Mouse (Mus musculus): Measurements from ENCODE around the gene Tmem184a.

Tmem184a gene

DNA sequence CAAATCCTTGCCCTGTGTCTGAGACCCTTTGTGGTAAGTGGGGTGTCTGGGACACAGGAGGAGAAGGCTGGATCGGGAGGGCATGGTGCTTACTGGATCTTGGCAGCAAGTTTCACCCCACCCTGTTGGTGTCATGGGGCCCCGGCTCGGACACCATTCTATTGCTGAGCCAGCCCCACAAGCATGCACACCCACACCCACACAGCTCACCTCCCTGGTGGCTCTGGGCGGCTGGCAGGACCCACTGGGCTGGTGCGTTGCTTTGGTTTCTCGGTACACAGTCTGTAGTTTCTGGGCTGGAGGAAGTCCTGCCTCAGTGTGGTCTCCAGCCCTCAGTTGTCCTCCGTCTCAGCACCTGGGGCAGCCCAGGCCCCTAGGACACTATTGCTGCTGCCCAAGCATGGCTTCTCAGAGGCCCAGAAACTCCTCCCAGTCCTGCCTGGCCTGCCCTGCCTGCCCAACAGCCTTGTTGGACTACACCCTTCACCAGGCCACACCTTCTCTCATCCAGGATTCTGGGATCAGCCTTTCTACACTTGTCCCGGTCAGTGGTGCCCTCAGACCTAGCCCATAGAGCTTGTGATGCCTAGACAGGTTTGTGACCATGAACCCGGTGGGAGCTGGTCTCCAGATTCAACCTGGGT is at the start of gene Tmem184a:
Gene Tmem184a (minus strand): TSS at position 380 of the 644 bp plus-strand sequence.
- DNase-seq = no peak

DNA sequence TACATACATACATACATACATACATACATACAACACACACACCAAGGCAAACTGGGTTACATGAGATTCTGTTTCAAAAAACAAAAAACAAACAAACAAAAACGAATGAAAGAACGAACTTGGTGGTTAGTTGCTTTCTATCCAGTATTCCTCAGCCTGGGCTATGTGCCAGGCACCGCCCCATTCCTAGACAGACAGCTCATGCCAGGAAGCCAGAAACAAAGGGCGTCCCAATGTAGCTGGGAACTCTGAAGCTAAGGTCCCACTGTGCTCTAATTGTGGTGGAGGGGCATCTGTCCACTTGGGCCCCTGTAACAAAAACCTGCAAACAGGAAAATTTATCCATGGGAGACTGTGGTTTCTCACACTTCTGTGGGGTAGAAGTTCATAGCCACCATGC is 43.0 kb upstream of the Tmem184a start:
- peak; percentile 75 to 79 for DNase-seq

DNA sequence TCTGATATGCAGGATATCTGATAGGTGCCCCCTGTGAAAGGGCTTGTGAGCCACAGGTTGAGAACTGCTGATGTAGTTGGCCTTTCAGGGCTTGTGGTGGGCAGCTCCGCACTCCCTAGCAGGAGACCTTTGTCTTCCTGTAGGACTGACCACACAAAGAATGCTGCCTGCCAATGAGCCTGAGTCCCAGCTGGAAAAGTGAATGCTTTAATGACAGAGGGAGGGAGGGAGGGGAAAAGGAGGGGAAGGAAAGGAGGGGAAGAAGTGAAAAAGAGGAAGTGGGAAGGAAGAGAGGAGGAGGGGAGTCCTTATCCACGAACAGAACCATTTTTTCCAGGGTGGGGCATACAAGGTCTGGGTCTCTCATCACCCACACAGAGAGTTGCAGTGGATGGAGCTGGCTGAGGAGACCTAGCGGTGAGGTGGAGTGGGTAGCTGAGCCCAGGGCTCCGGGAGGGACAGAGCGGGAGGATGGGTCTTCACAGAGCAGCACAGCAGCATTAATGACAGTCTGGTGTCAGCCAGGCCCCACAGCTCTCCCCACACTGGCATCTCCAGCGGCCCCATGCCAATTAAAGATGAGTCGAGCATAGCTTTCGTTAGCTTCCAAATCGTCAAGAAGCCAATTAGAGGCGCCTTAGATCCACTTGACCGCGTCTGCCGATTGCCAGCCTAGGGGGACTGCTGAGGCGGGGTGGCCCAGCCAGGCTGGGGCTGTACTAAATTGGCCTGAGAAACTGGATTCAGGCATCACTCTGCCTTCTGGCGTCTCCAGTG is 40.8 kb upstream of the Tmem184a start:
- no peak for DNase-seq

DNA sequence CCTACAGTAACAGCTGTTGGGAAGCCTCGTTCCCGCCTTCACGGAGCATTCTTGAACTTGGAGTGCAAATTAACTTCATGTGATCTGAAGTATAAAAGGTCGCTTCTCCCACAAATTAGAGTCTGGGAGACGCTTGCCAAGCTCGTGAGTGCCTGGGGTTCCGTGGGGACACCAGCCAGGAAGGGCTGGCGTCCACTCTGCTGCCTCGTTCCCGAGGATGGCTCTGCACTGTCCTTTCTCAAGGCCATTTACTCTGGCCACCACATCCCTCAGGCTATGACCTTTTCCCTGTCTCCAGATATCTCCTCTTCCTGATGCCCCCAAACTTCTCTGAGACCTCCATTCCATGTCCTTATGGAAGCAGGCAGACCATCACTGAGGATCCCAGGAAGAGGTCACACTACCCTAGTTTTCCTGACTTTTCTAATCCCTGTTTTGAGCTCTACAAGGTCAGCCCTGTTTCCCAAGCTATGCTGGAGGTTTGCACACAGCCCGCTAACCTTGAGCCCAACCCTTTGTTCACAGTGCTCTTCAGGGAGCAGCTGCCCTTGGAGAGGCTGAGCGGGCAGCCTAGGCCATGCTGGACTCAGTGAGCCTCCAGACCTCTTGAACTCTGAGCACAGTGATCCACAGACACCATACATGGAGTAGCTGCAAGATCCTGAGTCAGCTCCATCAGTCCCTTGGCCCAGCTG is 30.1 kb upstream of the Tmem184a start:
- peak; percentile 52 to 62 for DNase-seq

DNA sequence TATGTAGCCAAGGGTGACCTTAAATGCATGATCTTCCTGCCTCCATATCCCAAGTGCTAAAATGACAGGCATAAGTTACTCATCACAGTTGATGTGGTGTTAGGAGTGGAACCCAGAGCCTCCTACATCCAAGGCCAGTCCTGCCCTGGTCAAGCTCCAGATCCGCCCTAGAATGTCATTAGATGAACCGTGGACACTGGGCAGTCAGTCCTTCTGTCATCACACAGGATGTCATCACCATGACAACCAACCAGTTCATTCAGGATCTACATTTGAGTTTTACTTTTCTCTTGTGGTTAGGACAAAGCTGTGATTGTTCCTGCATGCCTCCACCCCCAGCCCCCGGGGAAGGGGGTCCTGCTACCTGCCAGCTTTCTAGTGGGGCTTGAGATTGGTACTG is 19.4 kb upstream of the Tmem184a start:
- DNase-seq = no peak

DNA sequence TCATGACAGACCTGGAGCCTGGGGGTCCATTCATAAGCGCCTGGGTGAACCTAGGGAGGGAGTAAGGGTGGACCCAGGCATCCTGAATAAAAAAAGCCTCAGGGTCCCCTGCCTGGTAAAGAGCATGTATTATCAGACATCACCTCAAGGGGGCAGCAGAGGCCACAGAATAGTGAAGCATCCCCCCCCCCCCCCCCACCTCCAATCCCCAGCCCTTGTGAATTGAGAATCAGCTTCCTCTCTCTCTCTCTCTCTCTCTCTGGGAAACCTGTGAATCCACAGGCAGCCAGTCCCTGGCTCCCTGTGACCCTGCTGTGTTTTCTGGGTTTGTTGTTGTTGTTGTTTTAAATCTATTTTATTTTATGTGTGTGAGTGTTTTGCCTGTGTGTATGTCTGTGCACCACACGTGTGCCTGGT is 18.8 kb upstream of the Tmem184a start:
- DNase-seq = peak; percentile 76

DNA sequence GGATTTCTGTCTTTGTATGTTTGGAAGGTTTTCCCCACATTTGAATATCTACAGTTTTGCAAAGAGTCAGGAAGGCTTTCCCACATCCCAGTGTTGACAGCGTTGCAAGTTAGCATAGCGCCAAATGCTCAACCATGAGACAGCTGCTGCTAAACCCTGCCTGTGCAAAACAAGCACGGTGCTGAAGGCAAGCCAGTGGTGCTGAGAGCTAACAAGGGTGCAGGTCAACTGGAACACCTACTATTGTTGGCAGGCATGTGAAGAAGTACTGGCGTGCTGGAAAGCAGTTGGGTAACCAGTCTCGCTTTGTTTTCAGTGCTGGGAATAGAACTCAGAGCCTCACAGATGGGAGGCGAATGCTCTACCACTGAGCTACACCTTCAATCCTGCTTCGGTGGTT is 16.0 kb upstream of the Tmem184a start:
- no peak for DNase-seq

DNA sequence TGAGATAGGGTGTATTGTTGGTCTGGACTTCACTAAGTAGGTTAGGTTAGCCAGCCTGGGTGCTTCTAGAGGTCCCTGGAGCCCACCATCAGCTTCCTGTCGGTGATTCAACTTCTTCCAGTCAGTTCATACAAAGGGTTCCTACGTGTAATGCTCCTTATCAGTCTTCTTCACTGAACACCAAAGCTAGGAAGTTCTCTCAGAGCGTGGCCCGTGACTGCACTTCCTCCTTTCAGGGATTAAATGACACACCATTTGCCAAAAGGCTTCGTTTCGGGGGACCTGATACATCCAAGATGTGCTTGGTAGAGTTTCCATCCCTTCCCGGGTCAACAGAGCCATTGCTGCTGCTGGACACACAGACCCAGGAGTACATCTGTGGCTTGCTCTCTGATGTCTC is 12.4 kb upstream of the Tmem184a start:
- DNase-seq = no peak

DNA sequence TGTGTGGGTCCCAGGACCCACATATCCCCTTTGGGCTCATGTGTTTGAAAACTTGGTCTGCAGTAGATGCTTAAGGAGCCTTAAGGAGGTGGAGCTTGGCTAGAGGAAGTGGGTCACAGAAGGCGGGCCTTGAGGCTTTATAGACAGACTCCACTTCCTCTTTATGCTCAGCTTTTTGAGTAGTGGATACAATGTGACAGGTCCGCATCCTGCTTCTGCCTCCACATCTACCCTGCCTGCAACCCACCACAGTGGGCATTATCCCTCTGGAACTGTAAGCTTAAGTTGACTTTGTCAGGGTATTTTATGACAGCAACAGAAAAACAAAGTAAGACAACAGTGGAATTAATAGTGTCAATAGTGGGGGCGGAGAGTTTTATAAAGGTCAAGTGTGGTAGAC is 11.0 kb upstream of the Tmem184a start:
- no peak for DNase-seq

DNA sequence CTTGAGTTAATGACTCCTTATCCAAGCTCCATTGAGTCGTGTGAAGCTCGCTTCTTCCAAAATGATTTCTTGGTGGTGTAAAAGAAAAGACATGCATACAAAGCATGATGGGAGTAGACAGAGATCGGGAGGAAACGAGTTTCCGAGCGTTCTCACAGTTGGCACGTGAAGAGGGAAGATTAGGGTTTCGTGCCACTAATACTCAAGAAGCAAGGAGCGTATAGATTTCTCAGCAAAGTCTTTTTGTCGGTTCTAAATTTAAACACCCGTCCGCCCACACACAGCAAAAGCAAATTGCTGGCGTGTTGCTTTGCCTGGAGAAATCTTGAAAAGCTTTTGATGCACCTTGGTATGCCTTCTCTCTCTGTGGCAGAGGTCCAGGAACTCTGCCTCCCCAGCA is 9.7 kb upstream of the Tmem184a start:
- no peak for DNase-seq

DNA sequence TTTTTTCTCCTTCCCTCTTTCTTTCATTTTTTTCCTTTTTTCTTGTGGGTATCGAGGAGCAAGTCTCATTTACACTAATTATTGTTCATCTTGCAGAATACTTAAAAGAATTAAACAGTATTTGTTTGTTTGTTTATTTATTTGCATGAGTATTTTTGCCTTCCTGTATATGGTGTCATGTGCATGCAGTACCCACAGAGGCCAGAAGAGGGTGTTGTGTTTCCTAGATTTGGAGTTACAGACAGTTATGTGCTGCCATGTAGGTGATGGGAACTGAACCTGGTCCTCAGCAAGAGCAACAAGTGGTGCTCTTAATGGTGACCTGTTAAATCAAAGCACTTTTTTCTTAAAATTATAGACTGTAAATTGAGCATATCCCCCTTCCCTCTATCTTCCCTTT is 7.9 kb upstream of the Tmem184a start:
- no peak for DNase-seq

DNA sequence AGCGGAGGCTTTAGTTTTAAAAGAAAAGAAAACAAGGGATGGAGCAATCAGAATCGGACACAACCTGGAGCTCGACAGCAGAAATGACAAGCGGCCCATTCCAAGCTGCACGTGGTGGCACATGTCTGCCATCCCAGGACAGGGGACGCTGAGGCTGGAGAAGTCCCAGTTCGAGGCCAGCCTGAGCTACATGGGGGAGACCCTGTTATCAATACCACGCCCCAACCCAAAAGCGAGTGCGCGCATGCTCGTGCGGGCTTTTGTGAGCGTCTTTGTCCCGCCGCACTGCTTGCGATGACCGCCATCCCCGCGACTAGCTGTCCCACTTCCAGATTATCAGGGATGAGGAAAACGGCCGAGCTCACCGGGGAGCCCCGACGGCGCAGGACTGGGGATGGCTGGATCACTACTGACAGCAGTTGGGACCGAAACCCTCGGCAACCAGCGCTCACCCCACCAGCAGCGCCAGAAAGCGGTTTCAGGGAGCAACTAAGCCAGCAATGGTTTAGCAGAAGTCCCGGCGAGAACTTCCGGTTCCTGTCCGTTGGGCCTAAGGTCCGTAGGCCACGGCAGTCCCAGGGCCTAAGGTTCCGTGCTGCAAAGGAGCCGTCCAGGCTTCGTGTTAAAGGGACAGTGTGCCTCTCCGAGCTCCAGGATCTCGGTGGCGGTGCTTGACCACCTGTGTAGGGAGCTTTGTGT is 6.8 kb upstream of the Tmem184a start, which contains the start of the genes Gm26938 and Psmg3:
Gene Gm26938 (minus strand): TSS at position 51 of the 699 bp plus-strand sequence.
Gene Psmg3 (minus strand): TSS at position 529 of the 699 bp plus-strand sequence.
- peak; percentile 91 to 92 for DNase-seq

DNA sequence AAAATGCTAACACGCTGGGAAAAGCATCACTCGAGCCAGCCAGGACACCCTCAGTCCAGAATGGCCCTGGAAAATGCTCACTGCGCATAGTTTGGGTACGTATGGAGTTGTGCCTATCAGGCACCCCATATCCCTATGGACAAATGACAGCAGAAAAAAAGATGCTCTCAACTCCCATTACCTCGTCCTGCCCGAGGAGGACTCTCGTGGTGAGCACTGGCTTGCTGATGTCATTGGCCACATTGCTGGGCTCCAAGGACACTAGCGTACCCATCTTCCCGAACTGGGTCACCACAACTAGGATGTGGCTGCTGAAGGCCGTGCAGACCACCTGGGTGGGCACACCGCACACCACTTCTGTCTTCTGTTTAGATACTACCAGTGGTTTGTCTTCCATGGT is 6.2 kb upstream of the Tmem184a start:
- DNase-seq = no peak

DNA sequence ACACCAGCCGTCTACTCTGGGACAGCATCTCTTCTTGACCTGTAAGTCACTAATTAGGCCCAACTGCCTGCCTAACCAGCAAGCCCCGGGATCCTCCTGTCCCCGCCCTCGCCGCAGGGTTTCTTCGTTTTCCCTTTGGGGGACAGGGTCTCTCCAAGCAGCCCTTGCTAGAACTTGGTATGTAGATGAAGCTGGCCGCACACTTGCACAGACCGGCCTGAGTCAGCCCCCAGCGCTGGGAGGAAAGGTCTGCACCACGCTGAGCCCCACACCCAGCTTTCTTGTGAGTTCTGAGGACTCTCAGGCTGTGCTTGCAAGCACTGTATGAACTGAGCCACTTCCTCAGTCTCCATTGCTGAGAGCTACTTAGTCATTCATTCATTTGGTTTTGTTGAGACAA is 4.8 kb upstream of the Tmem184a start:
- DNase-seq = no peak

DNA sequence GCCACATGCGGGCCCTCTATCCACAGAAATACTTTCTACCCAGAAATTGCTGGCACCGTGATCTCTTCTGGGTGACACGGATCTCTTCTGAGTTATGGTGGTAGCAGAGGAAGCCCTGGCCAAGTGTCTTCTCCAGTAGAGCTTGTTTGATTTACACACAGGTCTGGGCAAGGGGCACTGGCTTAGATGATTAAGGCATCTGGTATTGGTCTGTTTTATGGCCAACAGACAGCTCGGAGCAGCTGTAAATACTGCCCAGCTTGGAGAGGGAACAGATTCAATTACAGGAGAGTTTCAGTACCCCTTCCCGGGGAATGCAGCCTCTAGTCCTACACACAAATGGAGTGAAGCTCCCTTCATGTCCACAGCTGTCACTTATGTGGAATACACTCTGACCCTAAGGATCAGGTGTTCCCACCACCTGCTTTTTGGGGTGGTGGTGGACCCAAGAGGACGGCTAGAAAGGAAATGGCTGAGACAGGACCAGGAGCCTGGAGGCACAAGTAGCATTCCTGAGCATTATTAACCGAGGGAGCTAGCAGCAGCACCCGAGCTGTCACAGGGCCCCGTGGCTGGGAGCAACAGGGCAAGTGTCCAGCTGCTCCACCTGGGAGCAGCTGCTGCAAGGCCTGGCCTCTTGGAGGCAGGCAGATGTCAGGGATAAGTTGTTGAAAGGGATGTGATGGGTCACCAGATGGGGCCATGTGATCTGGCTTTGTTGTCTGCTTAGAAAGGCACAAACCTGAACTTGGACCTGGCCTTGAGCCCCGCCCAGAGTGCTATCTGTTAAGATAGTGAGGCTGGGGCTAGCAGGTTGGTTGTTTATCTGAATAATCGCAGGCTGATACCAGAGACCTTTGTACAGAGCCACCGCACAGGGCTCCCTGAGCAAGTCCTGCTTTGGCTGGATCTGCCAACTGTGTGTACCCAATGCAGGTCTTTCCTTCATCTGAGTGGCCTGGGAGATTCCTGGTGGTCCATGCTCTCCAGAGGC is 2.0 kb upstream of the Tmem184a start:
- no peak for DNase-seq

DNA sequence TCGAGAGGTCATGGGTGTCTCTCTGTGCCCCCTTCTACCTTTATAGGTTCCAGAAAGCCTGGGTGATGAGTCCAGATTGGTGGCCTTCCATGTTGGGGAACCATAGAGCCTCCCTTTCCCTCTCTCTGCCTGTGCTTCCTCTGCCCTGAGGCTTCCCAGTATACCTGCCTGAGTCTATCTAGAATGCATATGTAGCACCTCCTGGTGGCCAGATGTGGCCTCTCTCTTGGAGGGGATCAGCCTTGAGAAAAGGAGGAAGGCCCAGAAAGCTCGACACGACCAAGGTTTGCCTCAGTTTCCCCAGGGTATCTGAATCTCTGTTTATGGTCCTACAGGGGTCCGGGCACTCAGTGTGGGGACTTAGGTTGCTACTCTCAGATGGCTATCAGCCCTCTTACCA is 916 bp downstream of the Tmem184a start:
- DNase-seq = peak; percentile 68 to 74

DNA sequence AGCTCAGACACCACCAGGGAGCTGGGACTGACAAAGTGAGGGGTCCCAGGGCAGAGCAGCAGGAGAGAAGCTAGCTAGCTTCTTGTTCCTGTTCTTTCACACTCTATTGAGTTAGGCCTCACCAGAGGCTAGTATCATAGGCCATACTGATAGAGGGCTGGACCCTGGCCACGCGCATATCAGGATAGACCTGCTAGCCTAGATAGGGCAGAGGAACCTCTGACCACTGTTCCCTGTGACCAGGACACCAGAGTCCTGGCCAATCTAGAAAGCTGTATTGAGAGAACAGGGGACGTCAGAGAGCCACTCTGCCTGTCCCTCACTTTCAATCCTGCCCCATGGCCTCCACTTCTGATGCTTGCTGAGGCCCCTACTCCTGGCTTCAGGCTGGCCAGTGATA is 1.7 kb downstream of the Tmem184a start:
- DNase-seq = no peak

DNA sequence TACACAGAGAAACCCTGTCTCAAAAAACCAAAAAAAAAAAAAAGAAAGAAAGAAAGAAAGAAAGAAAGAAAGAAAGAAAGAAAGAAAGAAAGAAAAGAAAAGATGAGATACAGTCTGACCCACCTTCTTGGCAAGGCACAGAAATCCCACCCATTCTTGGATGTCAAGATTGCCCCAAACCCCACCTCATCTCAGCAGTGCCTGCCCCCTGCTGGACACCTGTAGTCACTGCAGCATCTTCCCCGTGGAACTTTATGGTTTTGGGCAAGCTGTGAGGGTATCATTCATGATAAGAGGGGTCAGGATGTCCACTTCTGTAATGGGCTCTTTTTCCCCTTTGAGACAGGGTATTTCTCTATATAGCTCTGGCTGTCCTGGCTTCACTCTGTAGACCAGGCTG is 2.4 kb downstream of the Tmem184a start:
- DNase-seq = no peak

DNA sequence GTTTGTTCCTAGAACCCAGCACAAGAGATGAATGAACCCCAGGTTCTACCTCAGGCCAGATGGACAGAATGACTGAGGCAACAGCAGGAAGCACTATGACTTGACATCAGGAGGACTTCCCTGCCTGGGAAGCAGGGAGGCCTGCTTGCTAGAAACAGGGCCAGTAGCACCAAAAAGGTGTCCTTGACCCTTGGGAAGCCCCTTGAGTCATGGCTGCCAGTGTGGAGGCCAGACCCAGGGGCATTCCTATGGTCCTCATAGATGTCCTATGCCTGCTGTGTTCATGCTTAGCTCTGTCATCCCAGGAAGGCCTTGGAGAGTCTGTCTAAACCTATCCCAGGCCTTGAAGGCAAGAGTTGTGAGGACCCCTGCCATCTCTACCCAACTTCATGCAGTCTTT is 3.3 kb downstream of the Tmem184a start:
- no peak for DNase-seq

DNA sequence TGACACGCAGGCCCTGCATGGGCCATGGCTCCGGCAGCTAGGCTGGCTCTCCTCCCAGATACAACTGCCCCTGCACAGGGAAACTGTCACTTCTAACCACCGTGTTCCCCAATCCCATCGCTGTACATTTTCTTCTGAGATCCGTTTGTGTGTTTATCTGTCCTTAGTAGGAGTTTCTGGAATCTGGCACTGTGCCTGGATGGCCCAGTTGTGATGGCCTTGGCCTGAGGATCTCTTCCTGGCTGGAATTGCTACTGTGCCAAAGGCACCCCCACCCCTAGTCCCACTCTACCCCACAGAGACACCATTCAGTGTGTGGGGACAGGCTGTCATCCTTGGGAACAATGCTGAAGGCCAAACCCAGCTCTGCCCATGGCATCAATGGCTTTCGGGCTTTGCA is 3.8 kb downstream of the Tmem184a start:
- no peak for DNase-seq

DNA sequence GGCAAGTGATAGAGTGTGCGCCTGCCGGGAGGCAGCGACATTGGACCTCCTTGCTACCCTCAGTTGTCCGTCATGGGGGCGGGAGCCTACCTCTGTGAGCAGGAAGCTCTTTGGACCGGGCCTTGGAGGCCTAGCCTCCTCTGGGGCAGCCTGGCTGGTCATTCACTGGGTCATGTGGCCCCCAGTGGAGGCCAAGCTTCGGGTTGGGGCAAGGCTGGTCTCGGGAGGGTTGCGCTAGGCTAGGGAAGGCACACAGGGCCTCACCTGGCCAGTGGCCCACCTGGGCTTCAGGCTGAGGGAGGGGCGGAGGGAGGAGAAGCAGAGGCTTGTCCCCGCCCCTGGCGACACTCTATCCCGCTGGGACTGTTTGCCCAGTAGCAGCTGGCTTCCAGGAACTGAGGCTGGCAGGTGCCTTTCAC is 5.7 kb downstream of the Tmem184a start:
- peak; percentile 68 to 82 for DNase-seq

DNA sequence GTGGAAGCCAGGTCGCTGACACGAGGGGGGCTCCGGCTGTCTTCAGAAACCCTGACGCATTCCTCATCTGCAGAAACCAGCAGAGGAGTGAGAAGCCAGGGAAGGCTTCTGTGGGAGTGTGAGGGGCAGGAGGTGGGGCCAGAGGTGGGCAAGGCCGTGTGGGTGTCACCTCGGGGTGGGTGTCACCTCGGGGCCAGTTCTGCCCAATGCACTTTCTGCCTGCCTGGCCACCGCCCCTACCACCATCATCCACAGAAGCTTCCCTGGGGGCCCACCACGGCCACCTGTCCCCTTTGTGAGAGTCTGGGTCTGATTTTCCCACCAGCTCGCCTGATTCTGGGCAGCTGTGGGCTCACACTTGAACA is 6.6 kb downstream of the Tmem184a start:
- peak in 1 of 2 experiments; percentile 27 for DNase-seq

All from kidney, postnatal 4 days (tissue).